Mouse (Mus musculus) midbrain, postnatal 0 days (tissue): ENCODE data around the gene Cd68. TPM values are rescaled to one million over a fixed set of nuclear protein-coding genes. Genes with fewer than 3 reads are reported as not detected.
A peak's percentile ranks its signal among the peaks of the same experiment; 100 is the strongest.

Experiments used
- ATAC-seq: fragments of 200-750 bp; cut with Nextera tagmentation; 2 replicates; pipeline ENCODE4 v1.8.0; 2017; ENCODE audit warnings: moderate number of reproducible peaks, mild to moderate bottlenecking, moderate TSS enrichment, moderate library complexity; ENCODE audit not compliant: low FRiP score
- DNase-seq: peaks from one replicate; pipeline ENCODE4 v3.0.0-alpha.2; 2015; ENCODE audit warnings: low spot score
- H3K27ac ChIP-seq: fragments of 300-500 bp; sonication (generic); 2 replicates; pipeline ENCODE4 v1.5.1; 2014; ENCODE audit warnings: low read depth, mild to moderate bottlenecking, low read length, mixed read lengths
- H3K27me3 ChIP-seq: fragments of 300-500 bp; sonication (generic); 2 replicates; pipeline ENCODE4 v1.6.1; 2014; ENCODE audit warnings: low read length, control low read depth, mixed read lengths; ENCODE audit not compliant: insufficient read depth
- H3K36me3 ChIP-seq: fragments of 300-500 bp; sonication (generic); 2 replicates; pipeline ENCODE4 v1.6.1; 2014; ENCODE audit warnings: low read length, control low read depth, mixed read lengths; ENCODE audit not compliant: insufficient read depth
- H3K4me1 ChIP-seq: fragments of 300-500 bp; sonication (generic); 2 replicates; pipeline ENCODE4 v1.6.1; 2014; ENCODE audit warnings: mild to moderate bottlenecking, control low read depth, antibody characterized with exemption, low read length, mixed read lengths; ENCODE audit not compliant: insufficient read depth
- H3K4me2 ChIP-seq: fragments of 300-500 bp; sonication (generic); 2 replicates; pipeline ENCODE4 v1.6.1; 2014; ENCODE audit warnings: low read depth, mild to moderate bottlenecking, low read length, mixed read lengths; ENCODE audit not compliant: poor library complexity, severe bottlenecking
- H3K4me3 ChIP-seq: fragments of 300-500 bp; sonication (generic); 2 replicates; pipeline ENCODE4 v1.5.1; 2014; ENCODE audit warnings: low read depth, mild to moderate bottlenecking, low read length, moderate library complexity
- H3K9ac ChIP-seq: fragments of 300-500 bp; sonication (generic); replicated peaks from 2 replicates; pipeline ENCODE4 v1.6.1; 2014; ENCODE audit warnings: mild to moderate bottlenecking, low read length, moderate library complexity, mixed read lengths; ENCODE audit not compliant: poor library complexity, severe bottlenecking
- H3K9me3 ChIP-seq: fragments of 300-500 bp; sonication (generic); 2 replicates; pipeline ENCODE4 v1.6.1; 2016; ENCODE audit warnings: low read length, control low read depth
- CTCF ChIP-seq: IDR thresholded peaks from 2 replicates; pipeline ENCODE4 v1.5.1; 2016; ENCODE audit warnings: antibody characterized with exemption, mild to moderate bottlenecking
- WGBS: fragments of 180-500 bp; shearing (Covaris S2); extraction: QIAGEN DNeasy Blood & Tissue Kit; methylation state at CpG from one replicate; pipeline ENCODE4 v1.1.7; 2014; 5-methylcytosine and 5-hydroxymethylcytosine counted together
- polyA plus RNA-seq: library from polyadenylated mRNA; unstranded; fragments of >200 nt; fragmentation: Nextera tagmentation; extraction: Ambion mirVana; gene quantifications from 2 replicates; pipeline ENCODE4 v1.2.1, GENCODE M21; 2015
- total RNA-seq: library from RNA; depleted of rRNA; stranded (reverse); fragments of >200 nt; gene quantifications from 2 replicates; pipeline ENCODE4 v1.2.3, GENCODE M21; 2014

Gene Cd68
- total and polyA plus RNA-seq, 2 experiments from 2014 or later: 10.3 to 11.0 TPM

GRCm38 (mm10) chr11:69692196-69692811 is 26.4 kb upstream of the Cd68 start:
- H3K9ac ChIP-seq: no peak overlapping the region

GRCm38 (mm10) chr11:69689891-69690290 is 23.9 kb upstream of the Cd68 start:
- no peaks in the 10 kb centered on the region; the same call in 1 of the 2 replicates for H3K4me1 ChIP-seq
- DNase-seq (no peak), ATAC-seq (no peak)
- no peak for TF ChIP-seq CTCF
- 92% methylated on average over 1 of the region's 1 CpGs for WGBS
- no peaks in the 10 kb centered on the region for H3K27me3 ChIP-seq
- H3K27ac ChIP-seq: no peak overlapping the region
- H3K4me3 ChIP-seq: no peak overlapping the region
- H3K9ac ChIP-seq: no peak overlapping the region
- no peaks in the 10 kb centered on the region for H3K36me3 ChIP-seq
- H3K4me2 ChIP-seq: no peak overlapping the region
- no peaks in the 10 kb centered on the region for H3K9me3 ChIP-seq

More at GRCm38 (mm10) chr11:69692196-69692811, 26.4 kb upstream of the Cd68 start:
- Histone ChIP-seq H3K4me1 (peaks cover 5% of the 10 kb centered on the region; the same call in 1 of the 2 replicates), H3K9me3 (no peaks in the 10 kb centered on the region), H3K27me3 (no peaks in the 10 kb centered on the region), H3K4me2 (no peak overlapping the region), H3K4me3 (no peak overlapping the region), H3K36me3 (no peaks in the 10 kb centered on the region), H3K27ac (no peak overlapping the region)
- ATAC-seq: no peak
- no peak for TF ChIP-seq CTCF
- 82% methylated on average over 9 of the region's 9 CpGs for WGBS
- no peak for DNase-seq

- Histone ChIP-seq H3K9ac (no peak overlapping the region), H3K36me3 (no peaks in the 10 kb centered on the region), H3K4me3 (no peak overlapping the region), H3K4me2 (no peak overlapping the region), H3K27ac (no peak overlapping the region), H3K9me3 (no peaks in the 10 kb centered on the region), H3K27me3 (no peaks in the 10 kb centered on the region), H3K4me1 (no peaks in the 10 kb centered on the region)
- no peak for ATAC-seq
- 59% methylated on average over 5 of the region's 5 CpGs for WGBS
- no peak for DNase-seq
- TF ChIP-seq CTCF: no peak
Measured at GRCm38 (mm10) chr11:69687061-69687460, 21.1 kb upstream of the Cd68 start.

GRCm38 (mm10) chr11:69686377-69686776 is 20.4 kb upstream of the Cd68 start:
- H3K27ac ChIP-seq: no peak overlapping the region
- DNase-seq (peak; percentile 64), ATAC-seq (no peak)
- no peaks in the 10 kb centered on the region for H3K36me3 ChIP-seq
- WGBS: 13% methylated on average over 4 of the region's 4 CpGs
- no peak overlapping the region for H3K4me3 ChIP-seq
- H3K4me2 ChIP-seq: no peak overlapping the region
- H3K4me1 ChIP-seq: no peaks in the 10 kb centered on the region
- no peaks in the 10 kb centered on the region for H3K27me3 ChIP-seq
- H3K9ac ChIP-seq: no peak overlapping the region
- H3K9me3 ChIP-seq: no peaks in the 10 kb centered on the region
- no peak for TF ChIP-seq CTCF

GRCm38 (mm10) chr11:69685526-69686148 is 19.7 kb upstream of the Cd68 start, which contains the start of gene Tnfsf13:
Tnfsf13 (minus strand) TSS chr11:69685784.
- no peak within 1 kb of the TSS for H3K4me2 ChIP-seq
- no peaks in the 10 kb centered on the region for H3K27me3 ChIP-seq
- no peak within 1 kb of the TSS for H3K4me3 ChIP-seq
- 44% methylated on average over 10 of the region's 10 CpGs for WGBS
- ATAC-seq (no peak), DNase-seq (peak; percentile 55)
- 0 out of 2 replicates have a peak within 1 kb of the TSS, but pooled peaks have one; percentile 26 for H3K27ac ChIP-seq
- H3K9ac ChIP-seq: no peak within 1 kb of the TSS; the same call in 1 of the 2 replicates
- H3K9me3 ChIP-seq: no peaks in the 10 kb centered on the region
- H3K36me3 ChIP-seq: no peaks in the 10 kb centered on the region
- no peak for TF ChIP-seq CTCF
- peaks cover 5% of the 10 kb centered on the region for H3K4me1 ChIP-seq

GRCm38 (mm10) chr11:69684936-69685335 is 19.0 kb upstream of the Cd68 start:
- TF ChIP-seq CTCF: no peak
- Histone ChIP-seq H3K36me3 (0 out of 2 replicates have a peak, but pooled peaks cover 2% of the 10 kb centered on the region), H3K4me1 (peaks cover 9% of the 10 kb centered on the region), H3K9ac (no peak overlapping the region), H3K4me2 (no peak overlapping the region), H3K27ac (no peak overlapping the region), H3K27me3 (no peaks in the 10 kb centered on the region), H3K4me3 (no peak overlapping the region), H3K9me3 (no peaks in the 10 kb centered on the region)
- no peak for DNase-seq
- WGBS: 81% methylated on average over 6 of the region's 6 CpGs
- ATAC-seq: no peak
